Mouse (Mus musculus) heart, postnatal 36 days (tissue): Measurements from ENCODE around the gene Vmn2r115. TPM values are rescaled to one million over a fixed set of nuclear protein-coding genes. Genes with fewer than 3 reads are reported as not detected.
"Not testable (repeated sequence)": the region's sequence is repeated elsewhere in the genome, so short reads cannot be mapped to it uniquely, and the experiment has no call there.

ENCODE experiments used
- DNase-seq, 2 experiments: peaks; one replicate each; pipeline ENCODE4 v3.0.0; 2021 to 2022
- intact Hi-C: fragments of 180-260 bp; cut with DNase I; formaldehyde crosslinking; loops from one replicate; pipeline ENCODE4 v1.15.1; 2025
- total RNA-seq, 2 experiments: library from RNA; stranded (reverse); gene quantifications; 2 replicates each; pipeline ENCODE4 v1.2.3; 2021

Vmn2r115 gene
- not detected for total RNA-seq

GRCm38 (mm10) chr17:23343441-23343840, at the start of gene Vmn2r115:
Gene Vmn2r115, plus strand, starts transcription at chr17:23343741.
- DNase-seq, intact Hi-C loops: not testable (repeated sequence)

GRCm38 (mm10) chr17:23312437-23312836, 31.1 kb upstream of the Vmn2r115 start, which contains the start of gene Vmn2r114:
Gene Vmn2r114, minus strand, starts transcription at chr17:23312537.
- intact Hi-C loops, DNase-seq: not testable (repeated sequence)

- intact Hi-C loops = no loop called here
- DNase-seq = no peak
Measured at GRCm38 (mm10) chr17:23330657-23331056, 12.9 kb upstream of the Vmn2r115 start.

- intact Hi-C loops = no loop called here
- DNase-seq = no peak
Measured at GRCm38 (mm10) chr17:23351644-23352043, 8.1 kb downstream of the Vmn2r115 start.

GRCm38 (mm10) chr17:23384304-23384703, 40.8 kb downstream of the Vmn2r115 start, which contains the start of gene Vmn2r116:
Gene Vmn2r116, plus strand, starts transcription at chr17:23384604.
- DNase-seq, intact Hi-C loops: not testable (repeated sequence)

Other genes with a start within 250 kb of the Vmn2r115 start
- 1 to 10 TPM; 3.5 to 5.8 TPM for gene Zfp40, start 150.5 kb upstream of the Vmn2r115 start, total RNA-seq
- gene Vmn2r114, start 31.2 kb upstream of the Vmn2r115 start, total RNA-seq = not detected
- gene Vmn2r116, start 40.9 kb downstream of the Vmn2r115 start, total RNA-seq = not detected
- gene Vmn2r117, start 136.0 kb downstream of the Vmn2r115 start, total RNA-seq = not detected
- 1 to 10 TPM; 4.9 to 5.1 TPM for gene Zfp213, start 220.5 kb downstream of the Vmn2r115 start, total RNA-seq